Mouse (Mus musculus) monocyte, adult 2 months (primary cell): ENCODE measurements around the gene Clstn3.
"Not testable (repeated sequence)": the region's sequence is repeated elsewhere in the genome, so short reads cannot be mapped to it uniquely, and the experiment has no call there.

Experiments
- DNase-seq, 2 experiments: peaks; one replicate each; pipeline ENCODE4 v3.0.0; 2022; ENCODE audit warnings: low spot score in 2 of 2, low read depth in 1 of 2

The Clstn3 gene

DNA sequence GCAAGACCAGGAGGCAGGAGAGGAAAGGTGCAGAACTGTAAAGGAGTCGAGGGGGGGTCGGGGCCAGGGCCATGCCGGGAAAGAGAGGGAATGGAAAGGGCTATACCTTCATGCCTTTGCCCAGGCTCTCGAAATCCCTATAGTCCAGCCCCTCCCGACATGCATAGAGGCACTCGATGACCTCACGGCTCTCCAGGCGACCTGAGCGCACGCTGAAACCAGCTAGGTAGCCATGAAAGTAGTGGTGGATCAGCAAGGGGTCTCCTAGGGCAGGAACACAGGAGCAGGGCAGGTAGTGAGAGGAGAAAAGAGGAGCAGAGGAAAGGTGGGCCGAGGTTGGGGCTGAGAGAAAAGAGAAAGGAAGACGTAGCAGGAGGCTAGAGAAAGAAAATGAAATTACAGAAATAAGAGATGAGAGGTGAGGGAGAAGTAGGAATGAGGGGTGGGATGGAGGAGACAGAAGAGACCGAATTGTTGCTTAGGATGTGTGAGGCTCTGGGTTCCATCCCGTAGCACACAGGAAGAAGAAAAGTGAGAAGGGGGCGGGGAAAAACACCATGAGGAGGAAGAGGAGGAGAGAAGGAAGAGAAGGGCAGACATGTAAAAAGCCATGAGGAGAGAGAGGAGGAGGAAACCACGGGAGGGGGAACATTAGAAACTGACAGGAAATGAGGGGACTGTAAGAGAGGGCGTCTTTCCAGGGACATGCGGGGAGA, 14.8 kb downstream of the Clstn3 start:
- DNase-seq, result no peak

- no peak for DNase-seq
Measured at GRCm38 (mm10) chr6:124448959-124449667, 15.5 kb downstream of the Clstn3 start.

- no peak for DNase-seq
Measured at GRCm38 (mm10) chr6:124448186-124448852, 16.3 kb downstream of the Clstn3 start.

DNA sequence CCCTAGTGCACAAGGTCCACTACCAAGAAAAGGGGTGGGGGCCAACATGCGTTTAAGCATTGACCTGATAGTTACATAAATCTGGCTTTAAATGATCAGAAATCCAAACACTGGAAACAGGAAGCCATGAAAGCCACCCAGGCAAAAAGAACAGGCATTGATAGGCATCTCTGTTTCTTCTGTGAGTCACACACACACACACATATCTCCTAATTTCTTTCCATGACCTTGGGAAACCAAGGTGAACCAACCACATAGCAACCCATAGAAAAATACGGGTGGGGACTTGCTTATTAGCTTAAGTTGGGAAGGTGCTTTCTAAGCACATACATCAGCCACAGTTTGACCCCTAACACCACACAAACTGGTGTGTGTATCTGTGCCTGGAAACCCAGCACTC, 17.2 kb downstream of the Clstn3 start:
- DNase-seq, result no peak

GRCm38 (mm10) chr6:124446459-124446858, 18.1 kb downstream of the Clstn3 start:
- no peak for DNase-seq

- DNase-seq, result no peak
Measured at GRCm38 (mm10) chr6:124446024-124446423, 18.6 kb downstream of the Clstn3 start.

GRCm38 (mm10) chr6:124443338-124443737, 21.3 kb downstream of the Clstn3 start:
- no peak for DNase-seq

- no peak for DNase-seq
Measured at GRCm38 (mm10) chr6:124436245-124436644, 28.3 kb downstream of the Clstn3 start.

GRCm38 (mm10) chr6:124435173-124435572, 29.4 kb downstream of the Clstn3 start:
- DNase-seq, result no peak

GRCm38 (mm10) chr6:124433688-124434324, 30.8 kb downstream of the Clstn3 start:
- DNase-seq, result no peak

DNA sequence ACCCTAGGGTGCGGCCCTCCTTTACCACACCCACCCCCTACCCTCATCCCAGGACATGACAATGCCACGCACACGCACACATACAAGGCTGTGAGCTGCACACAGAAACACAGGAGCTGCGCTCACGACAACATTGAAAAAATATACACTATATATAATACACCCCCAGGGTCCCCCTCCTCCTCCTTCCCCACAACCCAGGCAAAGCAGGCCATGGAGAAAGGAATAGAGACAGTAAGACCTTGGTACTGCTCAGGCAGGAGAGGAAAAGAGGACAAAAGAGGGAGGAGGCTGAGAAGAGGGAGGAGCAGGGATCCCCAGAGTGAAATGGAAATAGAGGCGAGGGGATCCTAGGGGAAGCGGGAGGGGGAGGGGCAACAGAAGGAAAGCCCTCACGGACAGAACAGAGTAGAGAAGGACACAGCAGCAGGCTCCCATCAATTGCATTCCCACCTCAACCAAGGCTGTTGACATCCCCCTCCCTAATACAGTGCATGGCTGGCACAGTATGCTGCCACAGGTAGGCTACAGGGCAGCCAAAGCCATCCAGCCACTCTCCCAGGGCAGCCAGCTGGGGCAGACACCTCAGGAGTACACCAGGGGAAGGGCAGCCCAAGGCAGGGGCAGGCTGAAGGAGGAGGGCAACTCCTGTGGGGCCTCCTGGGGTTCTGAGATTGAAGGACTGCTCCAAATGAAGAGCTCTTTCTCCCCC, 33.7 kb downstream of the Clstn3 start:
- no peak for DNase-seq

- no peak for DNase-seq
Measured at GRCm38 (mm10) chr6:124430379-124430778, 34.2 kb downstream of the Clstn3 start.

DNA sequence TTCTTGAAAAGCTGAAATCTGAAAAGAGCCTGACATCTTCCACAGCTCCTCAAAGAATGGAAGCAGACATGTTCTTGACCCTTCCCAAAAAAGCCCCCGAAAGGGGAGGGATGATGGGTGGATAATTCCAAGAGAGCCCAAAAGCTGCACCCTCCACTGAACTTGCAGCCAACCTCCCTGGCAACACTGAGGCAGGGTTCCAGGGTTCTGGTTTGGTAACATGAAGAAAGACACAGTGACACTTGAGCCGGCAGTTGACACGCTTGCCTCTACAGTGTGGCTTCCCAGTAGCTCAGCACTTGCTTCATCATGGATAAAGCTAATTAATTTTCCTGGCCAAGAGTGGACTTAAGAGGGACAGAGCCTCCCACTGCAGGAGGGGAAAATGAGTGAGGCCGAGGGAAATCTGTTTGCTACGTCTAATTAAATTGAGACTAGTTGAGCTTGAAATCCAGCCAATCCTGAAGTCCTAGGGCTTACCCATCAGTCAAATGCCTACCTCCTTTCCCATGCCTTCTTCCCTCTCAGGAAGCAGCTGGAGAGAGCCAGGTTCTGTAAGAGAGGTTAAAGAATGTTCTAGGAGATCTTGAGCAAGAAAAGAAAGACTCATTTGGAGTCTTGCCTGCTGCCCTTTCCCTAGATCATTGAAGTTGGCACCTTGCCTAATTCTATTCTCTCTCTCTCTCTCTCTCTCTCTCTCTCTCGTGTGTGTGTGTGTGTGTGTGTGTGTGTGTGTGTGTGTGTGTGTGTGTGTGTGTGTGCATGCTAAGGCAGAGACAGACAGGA, 36.6 kb downstream of the Clstn3 start:
- DNase-seq, result no peak

GRCm38 (mm10) chr6:124427289-124427688, 37.3 kb downstream of the Clstn3 start:
- DNase-seq, result no peak

DNA sequence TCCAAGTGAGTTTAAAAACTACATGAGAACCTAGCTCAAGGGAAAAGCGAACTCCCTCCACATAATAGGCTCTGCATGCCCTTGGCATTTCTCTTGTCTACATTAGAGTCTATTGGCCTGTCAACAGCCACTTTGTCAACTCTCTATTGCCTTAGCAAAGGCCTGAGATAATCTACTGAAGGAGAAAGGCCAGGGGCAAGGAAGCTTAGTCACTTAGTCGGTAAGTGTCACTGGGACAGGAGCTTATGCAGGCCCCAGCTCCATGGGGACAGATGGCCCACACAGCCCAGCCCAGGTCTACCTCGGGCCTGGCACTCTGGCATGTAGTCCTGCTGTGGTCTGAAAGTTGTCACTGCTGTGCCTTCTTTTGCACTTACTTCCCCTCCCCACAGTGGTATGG, 38.0 kb downstream of the Clstn3 start:
- DNase-seq, result no peak

DNA sequence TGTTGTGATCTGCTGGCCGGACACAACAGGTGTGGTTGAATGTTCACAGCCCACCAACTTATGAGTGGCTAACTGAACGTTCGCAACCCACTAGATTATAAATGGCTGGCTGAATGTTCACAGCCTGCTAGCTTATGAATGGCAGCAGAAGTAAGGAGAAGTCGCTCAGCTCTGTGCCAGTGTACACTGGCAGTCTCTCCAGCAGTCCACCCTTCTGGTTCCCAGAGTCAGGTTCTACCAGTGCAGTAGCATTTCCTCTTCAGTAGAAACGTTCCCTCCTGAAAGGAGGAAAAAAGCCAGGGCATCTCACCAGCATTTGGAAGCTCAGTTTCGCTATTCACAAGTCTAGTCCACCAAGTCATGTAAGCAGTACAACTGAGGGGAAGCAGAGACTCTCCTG, 39.1 kb downstream of the Clstn3 start:
- DNase-seq, result no peak

DNA sequence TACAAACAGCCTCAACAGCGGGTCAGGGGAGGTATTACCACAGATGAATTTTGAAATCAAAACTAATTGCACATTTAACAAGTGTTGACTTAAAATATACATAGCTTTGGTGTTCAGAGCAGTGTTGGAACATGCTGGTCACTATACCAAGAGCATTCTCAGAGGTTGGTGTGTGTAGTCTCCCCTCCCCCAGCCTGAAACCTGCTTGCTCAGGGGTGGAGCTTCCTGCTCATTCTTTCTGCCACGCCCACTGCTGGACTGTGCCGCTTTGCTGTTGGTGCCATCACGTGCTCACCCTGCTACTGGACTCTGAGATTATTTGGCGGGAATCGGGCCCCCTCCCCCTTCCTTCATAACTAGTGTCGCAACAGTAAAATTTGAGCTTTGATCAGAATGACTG, 39.6 kb downstream of the Clstn3 start:
- DNase-seq, result not testable (repeated sequence)

GRCm38 (mm10) chr6:124424068-124424498, 40.5 kb downstream of the Clstn3 start:
- DNase-seq, result no peak

DNA sequence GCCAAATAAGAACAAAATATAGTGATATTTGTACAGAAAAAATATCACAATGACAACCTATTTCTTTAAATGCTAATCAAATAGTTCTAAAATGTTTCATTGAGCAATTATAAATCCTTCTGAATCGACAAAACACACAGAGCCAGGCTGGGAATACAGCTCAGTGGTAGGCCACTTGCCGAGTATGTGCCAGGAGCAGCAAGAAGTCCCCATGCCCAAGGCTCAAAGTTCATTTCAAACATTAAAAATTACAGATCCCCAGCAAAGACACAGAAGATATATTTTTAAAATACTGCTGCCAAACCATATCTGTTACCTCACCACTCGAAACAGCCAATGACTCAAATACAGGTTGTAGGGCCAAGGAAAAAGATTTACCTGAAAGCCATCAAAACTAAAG, 45.9 kb downstream of the Clstn3 start:
- DNase-seq, result no peak
